Mouse (Mus musculus): ENCODE measurements around the gene Calcb. TPM values are rescaled to one million over a fixed set of nuclear protein-coding genes. Genes with fewer than 3 reads are reported as not detected.
"Not testable (repeated sequence)": the region's sequence is repeated elsewhere in the genome, so short reads cannot be mapped to it uniquely, and the experiment has no call there.

Gene Calcb
- total RNA-seq (2021) = under 1 TPM; 0.47 to 0.74 TPM

- DNase-seq = no peak
- intact Hi-C loops (cut with DNase I) = loop anchor here (2.0 to 5.0 kb wide), 2 partner anchors 137 to 221 kb away; no protein-coding TSS in a partner anchor
Measured at GRCm38 (mm10) chr7:114718300-114718699, at the start of gene Calcb. Gene Calcb, plus strand, starts transcription at chr7:114718643.

- intact Hi-C loops (cut with DNase I) = loop anchor here (5.0 kb wide), 1 partner anchor 174 kb away; no protein-coding TSS in a partner anchor
- no peak for DNase-seq
Measured at GRCm38 (mm10) chr7:114671405-114671804, 47.0 kb upstream of the Calcb start.

GRCm38 (mm10) chr7:114672697-114673096, 45.7 kb upstream of the Calcb start:
- intact Hi-C loops (cut with DNase I) = loop anchor here (2.0 to 5.0 kb wide), 2 partner anchors 92 to 175 kb away; no protein-coding TSS in a partner anchor

GRCm38 (mm10) chr7:114692339-114692738, 26.1 kb upstream of the Calcb start:
- intact Hi-C loops (cut with DNase I) = no loop called here
- DNase-seq = peak; percentile 8 to 31

More at GRCm38 (mm10) chr7:114672697-114673096, 45.7 kb upstream of the Calcb start:
- peak; percentile 7 to 40 for DNase-seq

- DNase-seq = no peak
- intact Hi-C loops (cut with DNase I) = no loop called here
Measured at GRCm38 (mm10) chr7:114700871-114701270, 17.6 kb upstream of the Calcb start.

GRCm38 (mm10) chr7:114706716-114707115, 11.7 kb upstream of the Calcb start:
- no peak for DNase-seq
- intact Hi-C loops (cut with DNase I) = no loop called here

- intact Hi-C loops (cut with DNase I) = no loop called here
- no peak for DNase-seq
Measured at GRCm38 (mm10) chr7:114707398-114707797, 11.0 kb upstream of the Calcb start.

- intact Hi-C loops (cut with DNase I) = no loop called here
- DNase-seq = no peak
Measured at GRCm38 (mm10) chr7:114710419-114710818, 8.0 kb upstream of the Calcb start.

- intact Hi-C loops (cut with DNase I) = no loop called here
- DNase-seq = no peak
Measured at GRCm38 (mm10) chr7:114712523-114712922, 5.9 kb upstream of the Calcb start.

GRCm38 (mm10) chr7:114719381-114720131, 1.1 kb downstream of the Calcb start:
- intact Hi-C loops (cut with DNase I) = loop anchor here (2.0 to 5.0 kb wide), 2 partner anchors 139 to 222 kb away; no protein-coding TSS in a partner anchor
- peak; percentile 33 to 58 for DNase-seq

- DNase-seq; intact Hi-C loops (cut with DNase I): not testable (repeated sequence)
Measured at GRCm38 (mm10) chr7:114729696-114730095, 11.3 kb downstream of the Calcb start.

- DNase-seq = no peak
- intact Hi-C loops (cut with DNase I) = no loop called here
Measured at GRCm38 (mm10) chr7:114731175-114731574, 12.7 kb downstream of the Calcb start.

- not testable (repeated sequence) for DNase-seq
- intact Hi-C loops (cut with DNase I) = loop anchor here (1.0 kb wide), 1 partner anchor 86 kb away; no protein-coding TSS in a partner anchor
Measured at GRCm38 (mm10) chr7:114731700-114732099, 13.3 kb downstream of the Calcb start.

GRCm38 (mm10) chr7:114736256-114736655, 17.8 kb downstream of the Calcb start:
- no peak for DNase-seq
- intact Hi-C loops (cut with DNase I) = no loop called here

- no peak for DNase-seq
- intact Hi-C loops (cut with DNase I) = no loop called here
Measured at GRCm38 (mm10) chr7:114738166-114738565, 19.7 kb downstream of the Calcb start.

- DNase-seq = peak in 1 of 2 experiments; percentile 24
- intact Hi-C loops (cut with DNase I) = no loop called here
Measured at GRCm38 (mm10) chr7:114740360-114741165, 22.1 kb downstream of the Calcb start.

GRCm38 (mm10) chr7:114743022-114743780, 24.8 kb downstream of the Calcb start, which contains the start of gene Insc:
Gene Insc, plus strand, starts transcription at chr7:114743694.
- DNase-seq = no peak
- intact Hi-C loops (cut with DNase I) = no loop called here

GRCm38 (mm10) chr7:114744639-114745245, 26.3 kb downstream of the Calcb start:
- DNase-seq = no peak
- intact Hi-C loops (cut with DNase I) = no loop called here

GRCm38 (mm10) chr7:114745481-114746271, 27.2 kb downstream of the Calcb start:
- DNase-seq = peak; percentile 19 to 28
- intact Hi-C loops (cut with DNase I) = no loop called here
